Mouse (Mus musculus) forelimb bud, embryonic 11.5 days (tissue): ENCODE results near the gene Bcl2.
"Not testable (repeated sequence)": the region's sequence is repeated elsewhere in the genome, so short reads cannot be mapped to it uniquely, and the experiment has no call there.

Experiments
- DNase-seq: peaks from one replicate; pipeline ENCODE4 v3.0.0-alpha.2; 2012; ENCODE audit warnings: low read depth, low spot score

Gene Bcl2

DNA sequence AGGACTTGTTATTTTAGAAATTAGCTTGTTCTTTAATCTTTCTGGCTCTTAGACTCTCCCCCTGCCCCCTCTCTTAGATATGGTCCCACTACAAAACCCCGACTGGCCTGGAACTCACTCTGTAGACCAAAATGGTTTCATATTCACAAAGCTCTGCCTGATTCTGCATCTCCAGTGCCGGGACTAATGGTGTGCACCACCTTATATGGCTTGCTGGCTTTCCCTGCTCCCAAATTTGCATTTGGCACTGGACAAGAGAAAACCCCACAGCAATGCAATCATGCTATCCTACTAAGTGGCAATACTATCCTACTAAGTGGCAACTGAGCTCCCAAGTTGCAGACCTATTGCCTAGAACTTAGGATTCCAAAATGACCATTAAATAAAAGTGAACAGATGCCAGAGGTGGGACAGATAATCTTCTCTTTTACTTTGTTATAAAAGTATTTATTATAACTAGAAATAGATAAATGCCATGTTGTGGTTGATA is 154.9 kb downstream of the Bcl2 start:
- no peak for DNase-seq

DNA sequence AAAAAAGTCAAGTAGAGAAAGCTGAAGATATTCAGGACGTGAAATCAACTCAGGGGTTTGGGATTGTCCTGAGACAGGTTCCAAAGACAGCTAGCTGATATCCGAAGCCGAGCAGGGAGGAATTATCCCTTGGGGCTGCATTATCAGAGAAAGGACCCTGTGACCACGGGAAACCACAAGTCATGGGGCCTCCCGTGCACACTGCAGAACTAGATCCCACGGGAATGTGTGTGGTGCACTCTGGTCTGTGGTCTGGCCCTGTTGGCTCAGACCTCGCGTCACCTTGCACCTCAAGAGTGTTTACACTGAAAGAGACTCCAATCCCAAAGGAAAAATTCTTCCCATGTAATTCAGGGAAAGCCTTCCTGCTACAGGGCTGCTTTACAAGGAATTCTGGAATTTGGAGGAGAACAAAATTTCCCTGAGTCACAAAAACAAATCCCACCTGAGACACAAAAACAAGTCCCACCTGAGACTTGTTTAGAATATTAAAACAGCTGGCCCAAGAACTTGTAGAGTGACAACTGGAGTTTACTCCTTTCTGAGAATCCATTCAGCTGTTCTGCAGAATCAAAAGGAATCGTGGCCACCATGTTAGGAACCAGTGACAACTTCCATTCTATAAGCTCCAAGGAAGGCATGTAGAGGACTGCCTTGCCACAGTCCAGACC is 158.4 kb downstream of the Bcl2 start:
- no peak for DNase-seq

DNA sequence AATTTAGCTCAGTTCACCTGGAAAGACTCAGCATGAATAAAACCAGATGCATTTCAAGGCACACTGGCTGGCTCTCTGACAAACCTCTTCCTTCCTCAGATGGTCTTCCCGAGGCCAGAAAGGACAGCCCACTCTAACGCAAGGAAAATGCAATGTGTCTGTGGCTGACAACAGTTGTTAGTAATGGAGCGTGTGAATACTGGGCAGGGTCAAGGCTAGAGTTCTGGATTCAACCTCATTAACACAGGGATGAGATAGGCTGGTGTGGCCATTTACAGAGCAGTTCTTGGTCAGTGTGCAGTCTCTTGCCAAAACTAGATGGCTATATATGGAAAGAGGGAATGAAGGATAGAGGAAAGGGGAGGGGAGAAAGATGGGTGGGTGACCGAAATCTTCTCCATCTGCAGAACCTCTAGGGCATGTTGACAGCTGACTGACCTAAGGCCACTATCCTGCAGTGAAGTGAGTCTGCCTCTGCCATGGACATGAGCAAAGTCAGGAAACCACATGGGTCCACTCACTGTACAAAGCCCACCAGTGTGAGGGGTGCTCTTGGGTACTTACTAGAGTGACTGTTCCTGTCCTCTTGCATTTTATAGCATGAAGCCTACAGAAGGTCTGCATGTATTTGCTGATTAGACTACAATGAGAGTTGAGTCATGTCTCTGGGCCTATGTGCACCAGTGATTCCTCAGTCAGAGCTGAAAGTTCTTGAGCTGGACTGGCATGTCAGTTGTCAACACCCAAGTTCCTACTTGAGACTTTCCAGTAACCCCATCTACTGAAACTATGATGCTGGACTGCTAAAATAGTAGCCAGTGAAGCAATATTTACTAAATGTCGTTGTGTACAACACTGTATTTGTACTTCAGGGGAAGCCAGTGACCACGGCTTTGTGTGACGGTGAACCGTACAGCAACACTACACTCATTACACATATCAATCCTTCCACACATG is 159.9 kb downstream of the Bcl2 start:
- DNase-seq: no peak

DNA sequence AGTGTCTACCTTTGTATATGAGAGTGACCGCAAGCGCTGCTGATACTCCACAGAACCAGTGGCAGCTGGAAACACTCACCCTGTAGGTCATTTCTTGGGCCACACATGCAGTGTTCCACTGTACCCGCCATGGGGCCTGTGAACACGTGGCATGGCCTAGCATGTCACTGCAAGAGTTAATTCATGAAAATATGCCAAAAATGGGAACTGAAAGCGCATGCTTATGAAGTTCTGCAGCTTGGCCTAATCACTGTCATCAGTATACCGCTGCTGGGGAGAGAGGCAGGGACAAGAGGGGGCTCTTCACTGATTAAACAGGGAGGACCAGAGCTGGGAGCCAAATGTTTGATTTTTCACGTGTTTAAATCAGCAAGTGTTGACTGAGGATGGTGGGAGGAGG is 161.2 kb downstream of the Bcl2 start:
- no peak for DNase-seq

DNA sequence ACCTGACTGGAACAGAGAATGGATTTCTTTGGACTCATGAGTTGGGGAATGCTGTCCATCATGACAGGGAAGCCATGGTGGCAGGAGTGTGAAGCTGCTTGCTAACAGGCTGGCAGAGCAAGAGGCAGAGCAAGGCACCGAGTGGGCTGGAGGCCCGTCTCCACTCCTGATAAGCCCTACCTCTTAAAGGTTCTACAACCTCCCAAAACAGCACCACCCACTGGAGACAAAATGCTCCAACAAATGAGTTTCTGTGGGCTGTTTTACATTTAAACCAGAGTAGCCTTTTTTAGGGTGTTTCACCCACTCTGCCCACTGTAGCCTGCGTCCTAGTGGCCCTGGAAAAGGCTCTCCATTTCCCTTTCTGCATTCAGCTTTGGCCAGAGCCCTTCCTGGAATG is 163.5 kb downstream of the Bcl2 start:
- no peak for DNase-seq

DNA sequence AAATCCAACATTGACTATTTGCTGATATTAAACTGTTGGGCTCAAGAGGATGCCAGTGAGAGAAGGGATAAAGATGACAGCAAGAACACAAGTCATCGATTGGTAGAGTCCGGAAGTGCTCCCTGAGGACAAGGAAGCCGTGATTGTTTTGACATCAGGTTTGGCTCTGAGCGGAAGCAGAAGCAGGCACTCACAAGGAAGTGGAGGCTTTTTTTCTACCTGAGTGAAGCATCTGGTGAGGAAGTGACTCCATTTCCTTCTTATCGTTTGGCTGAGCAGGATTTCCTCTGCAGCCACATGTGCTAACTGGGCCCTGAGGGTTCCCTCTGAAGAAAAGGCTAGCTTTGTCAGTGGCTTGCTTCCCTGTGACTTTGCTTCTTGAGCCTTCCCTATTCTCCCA is 165.0 kb downstream of the Bcl2 start:
- no peak for DNase-seq

DNA sequence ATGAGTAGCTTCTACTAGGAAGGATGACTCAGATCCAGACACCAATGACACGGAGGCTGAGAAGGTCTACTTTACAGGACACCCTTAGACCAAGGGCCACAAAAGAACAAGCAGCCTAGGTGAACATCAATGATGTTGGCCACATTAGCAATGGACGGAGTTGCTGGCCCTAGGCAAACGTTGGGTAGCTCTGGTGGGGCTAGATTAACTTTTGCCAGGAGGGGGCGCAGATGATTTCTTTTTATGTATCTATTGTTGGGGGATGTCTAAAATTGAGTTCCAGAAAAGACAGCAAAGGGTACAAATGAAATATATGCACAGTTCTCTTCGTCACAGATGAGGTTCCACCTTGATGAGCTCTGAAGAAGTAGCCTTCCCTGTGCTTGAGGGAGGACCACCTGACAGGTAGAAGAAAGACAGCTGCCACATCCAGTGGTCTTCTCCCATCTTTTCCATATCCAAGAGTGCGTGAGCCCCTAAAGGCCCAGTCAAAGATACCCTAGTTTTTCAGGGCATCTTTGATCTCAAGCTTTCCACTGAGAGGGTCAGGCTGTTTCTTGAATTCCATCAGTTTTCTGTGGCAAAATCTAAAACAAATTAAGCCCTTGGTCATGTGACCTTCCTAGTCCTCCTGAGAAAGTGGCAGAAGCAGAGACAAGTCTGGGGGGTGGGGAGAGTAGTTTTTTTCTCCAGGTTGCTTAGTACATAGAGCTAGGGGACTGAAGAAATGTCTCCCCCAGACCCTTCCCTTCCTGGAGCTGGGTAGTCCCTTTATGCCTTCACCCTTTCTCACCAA is 169.1 kb downstream of the Bcl2 start:
- no peak for DNase-seq

DNA sequence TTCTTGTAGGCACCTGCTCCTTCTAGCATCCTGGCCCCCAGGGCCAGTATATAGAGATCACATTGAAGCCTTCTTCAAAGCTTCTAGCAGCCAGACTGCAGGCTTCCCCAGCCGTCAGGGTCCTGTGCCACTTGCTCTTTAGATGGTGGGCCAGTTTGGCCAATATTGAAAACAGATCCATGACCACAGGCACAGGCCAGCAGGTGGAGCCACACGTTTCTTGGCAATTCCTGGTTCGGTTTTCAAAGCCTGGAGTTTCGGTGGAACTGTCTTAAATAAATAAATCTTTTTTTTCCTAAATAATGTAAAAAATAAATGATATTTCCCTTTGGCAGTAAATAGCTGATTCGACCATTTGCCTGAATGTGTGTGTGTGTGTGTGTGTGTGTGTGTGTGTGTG is 171.3 kb downstream of the Bcl2 start:
- DNase-seq: peak; percentile 23

DNA sequence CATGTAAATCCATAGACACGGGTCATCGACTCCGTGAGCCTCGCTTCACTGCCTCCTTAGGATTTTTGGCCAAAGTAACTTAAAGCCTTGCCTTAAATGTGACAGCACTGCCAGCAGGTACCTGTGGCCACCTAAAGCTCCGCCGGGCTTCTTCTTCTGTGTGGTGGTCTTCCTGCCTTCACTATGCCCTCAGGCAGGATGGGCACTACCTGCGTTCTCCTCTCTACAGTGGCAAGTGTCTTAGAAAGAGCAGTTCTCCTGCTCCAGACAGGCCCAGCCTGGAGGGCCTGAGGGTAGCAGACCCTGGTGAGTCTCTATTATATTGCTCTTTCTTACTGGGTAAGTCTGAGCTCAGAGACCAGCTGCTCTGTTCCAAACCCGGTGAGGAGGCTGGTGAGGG is 172.2 kb downstream of the Bcl2 start:
- no peak for DNase-seq

DNA sequence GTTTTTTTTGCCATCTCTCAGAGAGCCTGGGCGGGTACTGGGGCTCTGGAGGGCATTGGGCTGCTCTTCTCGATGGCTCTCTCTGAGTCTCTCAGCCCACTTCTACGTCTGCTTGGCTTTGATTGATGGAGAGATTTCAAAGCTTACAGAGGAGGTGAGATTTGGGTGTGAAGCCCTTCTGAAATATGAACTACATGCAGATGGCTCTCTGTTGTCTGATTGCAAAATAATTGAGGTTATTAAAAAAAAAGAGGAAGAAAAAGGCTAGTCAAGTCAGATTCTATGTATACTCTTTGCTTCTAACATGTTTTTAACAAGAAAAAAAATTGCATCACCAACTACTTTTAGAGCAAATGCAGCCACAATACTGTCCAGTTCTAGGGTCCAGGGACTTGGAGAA is 173.9 kb downstream of the Bcl2 start:
- no peak for DNase-seq

DNA sequence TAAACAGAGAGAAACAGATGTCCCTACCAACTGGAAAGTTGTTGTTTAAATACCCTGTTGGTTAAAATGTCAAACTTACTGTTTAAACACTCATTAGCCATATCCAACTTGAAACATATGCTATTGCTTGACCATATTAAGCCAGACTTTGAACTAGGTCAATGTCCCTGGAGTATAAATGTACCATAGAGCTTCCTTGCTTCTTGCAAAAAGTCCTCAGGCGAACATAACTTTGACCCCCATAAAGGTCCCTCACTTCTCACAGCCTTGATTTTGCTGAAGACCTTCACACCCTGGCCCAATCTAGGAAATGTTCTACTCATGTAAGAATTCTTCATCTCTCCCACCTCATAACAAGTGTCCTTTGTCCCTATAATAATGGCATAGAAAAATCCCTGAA is 175.0 kb downstream of the Bcl2 start:
- no peak for DNase-seq

DNA sequence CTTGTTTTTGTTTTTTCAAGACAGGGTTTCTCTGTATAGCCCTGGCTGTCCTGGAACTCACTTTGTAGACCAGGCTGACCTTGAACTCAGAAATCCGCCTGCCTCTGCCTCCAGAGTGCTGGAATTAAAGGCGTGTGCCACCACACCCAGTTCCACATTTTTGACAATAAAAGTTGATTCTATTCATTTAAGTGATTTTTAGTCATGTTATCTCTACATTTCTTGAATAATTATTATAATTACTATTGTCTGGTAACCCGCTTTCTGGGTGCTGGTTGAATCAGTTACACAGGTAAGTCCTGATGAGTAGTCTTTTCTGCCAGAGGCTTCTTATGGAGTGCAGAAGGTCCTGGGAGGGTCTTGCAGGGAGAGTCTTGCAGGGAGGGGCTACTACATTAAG is 179.2 kb downstream of the Bcl2 start:
- not testable (repeated sequence) for DNase-seq

DNA sequence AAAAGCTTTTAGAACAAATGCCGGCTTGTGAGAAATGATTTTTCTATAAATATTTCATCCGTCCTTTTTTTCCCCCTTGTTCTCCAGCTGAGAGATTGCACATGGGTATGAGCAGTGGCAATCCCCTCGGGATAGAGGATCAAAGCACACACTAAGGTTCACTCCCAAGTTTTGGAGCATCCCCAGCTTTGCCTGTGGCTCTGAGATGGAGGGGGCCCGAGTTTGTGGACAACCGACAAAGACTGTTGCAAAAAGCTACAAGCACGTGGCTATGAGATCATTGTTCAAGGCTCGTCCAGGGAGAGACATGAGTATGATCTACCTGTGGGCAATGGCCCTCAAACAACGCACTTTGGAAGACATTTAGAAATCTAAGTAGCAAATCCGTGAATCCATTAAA is 184.5 kb downstream of the Bcl2 start:
- DNase-seq: no peak

DNA sequence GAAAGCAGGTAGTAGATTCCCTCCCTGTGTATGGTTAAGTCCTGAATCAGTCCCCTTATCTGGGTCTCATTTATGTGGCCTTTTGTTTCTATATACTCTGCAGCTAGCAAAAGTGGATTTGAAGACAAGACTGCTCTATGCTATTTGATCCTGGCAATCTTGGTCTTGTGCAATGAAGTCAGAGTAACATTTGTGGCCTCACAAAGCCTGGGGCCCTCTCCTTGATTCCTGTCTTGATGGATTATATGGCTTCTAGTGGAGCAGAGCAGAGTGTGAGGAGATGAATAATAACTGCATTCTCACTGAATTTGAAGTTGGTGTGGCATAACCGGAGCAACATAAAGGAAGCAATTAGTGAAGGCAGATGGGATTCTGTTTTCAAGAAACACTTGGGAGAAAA is 186.5 kb downstream of the Bcl2 start:
- DNase-seq: no peak

DNA sequence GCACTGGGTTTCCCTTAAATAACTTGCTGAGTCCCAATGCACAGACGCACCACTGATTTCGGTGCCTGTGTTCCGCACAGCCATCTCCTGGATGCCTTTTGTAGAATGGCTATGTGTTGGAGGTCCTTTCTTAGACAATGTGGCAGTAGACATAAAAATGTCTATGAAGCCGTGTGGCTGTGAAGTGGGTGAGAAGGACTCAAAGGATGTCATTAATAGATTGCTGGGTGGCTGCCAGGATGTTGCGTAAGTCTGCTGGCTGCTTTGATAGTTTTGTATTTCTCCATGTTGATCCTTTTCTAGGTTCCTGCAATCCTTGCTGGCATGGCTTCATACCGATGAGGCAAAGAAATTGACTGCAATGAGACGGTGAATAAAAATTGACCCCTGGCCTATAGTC is 187.3 kb downstream of the Bcl2 start:
- no peak for DNase-seq

DNA sequence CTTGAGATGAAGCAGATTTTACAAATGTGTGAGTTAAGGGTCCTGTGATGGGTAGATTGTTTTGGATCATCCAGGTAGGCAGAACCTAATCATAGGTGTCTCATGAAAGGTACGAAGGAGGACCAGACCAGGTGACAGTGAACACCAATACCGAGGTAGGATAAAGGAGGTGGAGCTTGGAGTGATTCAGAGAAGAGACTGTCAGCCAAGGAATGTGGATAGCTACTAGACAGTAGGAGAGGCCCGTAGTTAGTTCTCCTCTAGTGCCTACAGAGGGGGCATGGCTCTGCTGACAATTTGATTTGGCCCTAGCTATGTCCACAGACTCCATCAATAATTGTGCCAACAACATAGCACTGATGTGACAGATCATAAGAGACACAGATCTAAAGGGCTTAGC is 188.0 kb downstream of the Bcl2 start:
- DNase-seq: no peak

DNA sequence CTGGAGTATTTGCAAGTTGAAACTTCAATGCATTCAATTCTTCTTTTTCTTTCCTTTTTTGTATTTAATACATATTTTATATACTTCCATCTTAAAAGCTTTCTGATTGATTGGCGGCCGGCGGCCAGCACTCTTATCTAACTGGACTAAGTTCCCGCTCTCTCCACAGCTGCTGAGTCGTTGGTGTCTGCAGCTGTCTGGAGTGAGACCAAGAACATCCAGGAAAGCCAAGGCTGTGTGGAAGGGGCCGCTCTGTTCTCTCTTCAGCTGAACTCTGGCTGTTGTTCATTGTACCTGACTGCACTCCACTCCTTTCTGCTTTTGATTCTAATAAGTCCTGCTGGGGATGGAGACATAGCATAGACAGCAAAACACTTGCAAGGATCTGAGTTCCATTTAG is 190.3 kb downstream of the Bcl2 start:
- DNase-seq: no peak

DNA sequence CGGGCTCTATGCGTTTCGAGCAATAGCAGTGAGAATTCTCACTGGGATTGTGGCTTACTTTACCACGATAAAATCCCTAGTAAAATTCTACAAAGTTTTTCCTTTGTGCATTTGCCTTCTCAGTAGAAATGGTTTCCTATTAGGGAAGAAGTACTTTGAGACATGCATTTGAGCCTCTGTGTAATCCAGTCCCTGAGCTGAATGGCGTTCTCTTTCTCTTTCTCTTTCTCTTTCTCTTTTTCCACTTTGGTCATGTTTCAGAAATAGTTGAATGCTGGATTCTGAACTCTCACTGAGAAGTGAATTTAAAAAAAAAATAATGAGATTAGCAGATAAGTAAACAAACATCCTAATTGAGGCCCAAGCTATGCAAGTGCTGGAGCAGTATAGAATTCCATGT is 191.1 kb downstream of the Bcl2 start:
- no peak for DNase-seq

DNA sequence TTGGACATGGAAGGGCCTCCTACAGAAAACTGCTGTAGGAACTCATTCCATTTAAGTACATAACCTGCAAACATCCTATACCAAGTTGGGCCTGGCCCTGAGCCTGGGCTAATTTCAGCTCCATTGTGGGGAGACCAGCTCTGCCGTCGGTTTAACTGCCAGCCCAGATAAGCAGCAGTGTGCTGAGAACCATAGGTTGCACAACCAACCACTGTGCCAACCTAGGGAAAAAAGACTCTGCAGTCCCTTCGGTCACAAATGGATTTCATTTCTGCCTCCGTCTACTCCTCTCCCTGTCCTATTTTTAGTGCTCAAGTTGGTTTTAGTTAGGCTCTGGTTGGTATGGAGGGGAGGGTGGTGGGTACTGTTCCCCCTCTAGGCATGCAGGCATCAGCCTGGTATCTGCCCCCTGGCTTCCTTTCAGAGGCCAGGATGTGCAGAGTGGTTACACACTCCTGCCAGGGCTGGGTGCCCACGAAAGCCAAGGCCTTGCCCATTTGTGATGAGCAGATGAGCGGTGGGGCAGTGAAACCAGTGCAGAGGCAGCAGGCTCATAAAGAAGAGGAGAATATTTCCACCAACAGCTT is 196.4 kb downstream of the Bcl2 start:
- no peak for DNase-seq

DNA sequence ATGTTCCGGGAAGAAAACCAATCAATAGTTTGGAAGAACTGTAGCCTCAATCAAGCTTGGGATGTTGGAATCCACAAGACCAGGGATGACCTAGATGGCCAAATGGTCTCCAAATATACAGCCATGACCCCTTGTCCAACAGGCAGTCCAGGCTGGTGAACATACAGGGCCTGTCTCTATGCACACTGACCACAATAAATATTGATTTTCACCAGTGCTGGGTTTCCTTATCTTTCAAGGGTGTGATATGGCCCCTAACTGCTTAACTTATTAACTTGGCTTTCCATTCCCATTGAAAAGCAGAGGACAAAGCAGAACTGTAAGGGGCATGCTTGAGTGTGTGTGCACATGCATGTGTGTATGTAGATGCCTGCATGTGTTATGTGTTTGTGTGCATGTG is 197.0 kb downstream of the Bcl2 start:
- DNase-seq: no peak

DNA sequence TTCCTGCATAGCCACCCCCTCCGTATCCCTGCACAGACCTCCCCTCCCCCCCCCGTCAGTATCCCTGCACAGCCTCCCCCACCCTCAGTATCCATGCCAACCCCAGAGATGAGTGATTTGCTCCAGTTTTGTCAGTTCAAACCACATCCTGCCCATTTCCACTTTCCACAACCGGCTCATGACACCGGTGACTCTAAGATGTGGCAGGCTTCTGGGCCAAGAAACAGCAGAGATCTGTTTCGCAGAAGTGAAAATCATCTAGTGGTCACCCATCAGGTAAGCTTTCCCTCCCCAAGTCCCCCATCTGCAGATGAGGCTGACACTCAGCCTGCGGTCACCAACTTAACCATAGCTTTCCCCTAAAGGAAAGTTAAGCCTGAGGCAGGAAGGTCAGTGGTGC is 198.5 kb downstream of the Bcl2 start:
- DNase-seq: no peak
